ENCODE assay signal across 8 mouse cellular contexts in genomic region chr11:114851608-114852310, GRCm38 (mm10). TPM values are rescaled to one million over a fixed set of nuclear protein-coding genes. Genes with fewer than 3 reads are reported as not detected.
DNase-seq lines count a peak whose midpoint lies in the region; ATAC-seq and TF ChIP-seq lines count a peak whose summit lies in the region.

No protein-coding gene starts in this region.

- TF ChIP-seq EP300 in stomach, postnatal 0 days (optimal IDR thresholded peaks at IDR 0.05), result no peak

- DNase-seq in adrenal gland, adult 8-10 months, result peak; percentile 33
- DNase-seq in cerebellum, adult 9-11 months, result peak; percentile 95
- peak; percentile 69 for DNase-seq in gastrocnemius, adult 18-20 months (ENCODE audit: low spot score)
- DNase-seq in mesoderm, embryonic 11.5 days (ENCODE audit: low read depth, low spot score), result peak; percentile 70
- peak; percentile 87 for DNase-seq in stomach, postnatal 0 days (ENCODE audit: low spot score)
- no peak for DNase-seq in B cell, adult 2 months

- WGBS in hindbrain, embryonic 12.5 days, result under 1% methylated on average over 65 of the region's 65 CpGs
- under 1% methylated on average over 65 of the region's 65 CpGs for WGBS in limb, embryonic 12.5 days
- under 1% methylated on average over 53 of the region's 65 CpGs for WGBS in stomach, postnatal 0 days

- H3K4me1 ChIP-seq in hindbrain, embryonic 12.5 days, result peaks cover 34% of the 10 kb centered on the region
- H3K4me1 ChIP-seq in limb, embryonic 12.5 days (replicated peaks), result peaks cover 44% of the 10 kb centered on the region
- peaks cover 3% of the 10 kb centered on the region; the same call in 1 of the 2 replicates for H3K4me1 ChIP-seq in stomach, postnatal 0 days (replicated peaks; ENCODE audit: control insufficient read depth, insufficient read depth)

- peak overlapping the region; percentile 92 for H3K4me2 ChIP-seq in hindbrain, embryonic 12.5 days (replicated peaks)
- peak overlapping the region; percentile 95 for H3K4me2 ChIP-seq in limb, embryonic 12.5 days
- peak overlapping the region; percentile 99 for H3K4me2 ChIP-seq in stomach, postnatal 0 days (replicated peaks; ENCODE audit: low read depth)

- peaks cover 64% of the 10 kb centered on the region for H3K27me3 ChIP-seq in hindbrain, embryonic 12.5 days
- no peaks in the 10 kb centered on the region for H3K27me3 ChIP-seq in limb, embryonic 12.5 days
- no peaks in the 10 kb centered on the region for H3K27me3 ChIP-seq in stomach, postnatal 0 days (ENCODE audit: control insufficient read depth, insufficient read depth, low read length)

- peak; percentile 44; the same call in 1 of the 2 replicates for ATAC-seq in hindbrain, embryonic 12.5 days (ENCODE audit: low FRiP score)
- peak; percentile 53; the same call in 1 of the 2 replicates for ATAC-seq in limb, embryonic 12.5 days (ENCODE audit: insufficient number of reproducible peaks, insufficient read depth, low FRiP score, low TSS enrichment, low read depth)
- ATAC-seq in stomach, postnatal 0 days (ENCODE audit: low FRiP score, low TSS enrichment), result peak; percentile 79

- peak overlapping the region; percentile 86 for H3K27ac ChIP-seq in hindbrain, embryonic 12.5 days
- H3K27ac ChIP-seq in limb, embryonic 12.5 days, result peak overlapping the region; percentile 98
- H3K27ac ChIP-seq in stomach, postnatal 0 days (replicated peaks), result peak overlapping the region; percentile 88

- no peaks in the 10 kb centered on the region for H3K36me3 ChIP-seq in hindbrain, embryonic 12.5 days
- 0 out of 2 replicates have a peak, but pooled peaks cover 2% of the 10 kb centered on the region for H3K36me3 ChIP-seq in limb, embryonic 12.5 days
- no peaks in the 10 kb centered on the region for H3K36me3 ChIP-seq in stomach, postnatal 0 days (ENCODE audit: control insufficient read depth, insufficient read depth, low read length)

- H3K9me3 ChIP-seq in hindbrain, embryonic 12.5 days (replicated peaks), result no peaks in the 10 kb centered on the region
- H3K9me3 ChIP-seq in limb, embryonic 12.5 days, result no peaks in the 10 kb centered on the region
- no peaks in the 10 kb centered on the region for H3K9me3 ChIP-seq in stomach, postnatal 0 days (ENCODE audit: control insufficient read depth, low read length)

- H3K9ac ChIP-seq in hindbrain, embryonic 12.5 days, result peak overlapping the region; percentile 69
- H3K9ac ChIP-seq in limb, embryonic 12.5 days (replicated peaks), result peak overlapping the region; percentile 94
- peak overlapping the region; percentile 85 for H3K9ac ChIP-seq in stomach, postnatal 0 days (ENCODE audit: low read length)

- H3K4me3 ChIP-seq in hindbrain, embryonic 12.5 days, result peak overlapping the region; percentile 57
- peak overlapping the region; percentile 85 for H3K4me3 ChIP-seq in limb, embryonic 12.5 days (replicated peaks)
- H3K4me3 ChIP-seq in stomach, postnatal 0 days (ENCODE audit: low read depth, low read length), result peak overlapping the region; percentile 67

- TF ChIP-seq CTCF in stomach, postnatal 0 days (IDR thresholded peaks at IDR 0.05; ENCODE audit: low read depth), result no peak

RNA-seq across cellular contexts. Expression of gene Gprc5c, which starts 0.8 kb away (rescaled TPM):
- total RNA-seq in adrenal gland, adult 8-10 months (2022), result 1 to 10 TPM; 4.3 to 7.7 (median 4.6) TPM
- total RNA-seq in gastrocnemius, adult 18-20 months (2021), result 10 to 100 TPM; 39.7 to 43.7 TPM
- polyA plus RNA-seq in hindbrain, embryonic 12.5 days (2016; fragmentation: Nextera tagmentation; extraction: Ambion mirVana), result 29.7 and 30.0 TPM in 2 replicates
- 50.7 and 53.8 TPM in 2 replicates for polyA plus RNA-seq in limb, embryonic 12.5 days (2016; fragmentation: Nextera tagmentation; extraction: Ambion mirVana)
- polyA plus RNA-seq in stomach, postnatal 0 days (2015; fragmentation: Nextera tagmentation; extraction: Ambion mirVana), result 10.8 and 11.2 TPM in 2 replicates

RNA-seq across cellular contexts. Expression of gene Cd300a, which starts 38.1 kb away (rescaled TPM):
- 1 to 10 TPM; 1.1 to 3.9 (median 3.3) TPM for total RNA-seq in adrenal gland, adult 8-10 months (2022)
- under 1 TPM; 0.59 to 0.81 TPM for total RNA-seq in gastrocnemius, adult 18-20 months (2021)
- polyA plus RNA-seq in hindbrain, embryonic 12.5 days (2016; fragmentation: Nextera tagmentation; extraction: Ambion mirVana), result 0.79 and 1.1 TPM in 2 replicates
- 0.70 and 0.88 TPM in 2 replicates for polyA plus RNA-seq in limb, embryonic 12.5 days (2016; fragmentation: Nextera tagmentation; extraction: Ambion mirVana)
- 1.5 and 2.1 TPM in 2 replicates for polyA plus RNA-seq in stomach, postnatal 0 days (2015; fragmentation: Nextera tagmentation; extraction: Ambion mirVana)

RNA-seq across cellular contexts. Expression of gene Gpr142, which starts 53.0 kb away (rescaled TPM):
- total RNA-seq in adrenal gland, adult 8-10 months (2022), result not detected
- not detected for total RNA-seq in gastrocnemius, adult 18-20 months (2021)
- not detected in 2 replicates for polyA plus RNA-seq in hindbrain, embryonic 12.5 days (2016; fragmentation: Nextera tagmentation; extraction: Ambion mirVana)
- not detected in 2 replicates for polyA plus RNA-seq in limb, embryonic 12.5 days (2016; fragmentation: Nextera tagmentation; extraction: Ambion mirVana)
- polyA plus RNA-seq in stomach, postnatal 0 days (2015; fragmentation: Nextera tagmentation; extraction: Ambion mirVana), result 0.08 TPM in 1 of 2 replicates, not detected in the other

RNA-seq across cellular contexts. Expression of gene Btbd17, which starts 56.0 kb away (rescaled TPM):
- not detected for total RNA-seq in adrenal gland, adult 8-10 months (2022)
- total RNA-seq in gastrocnemius, adult 18-20 months (2021), result not detected
- 32.2 and 37.3 TPM in 2 replicates for polyA plus RNA-seq in hindbrain, embryonic 12.5 days (2016; fragmentation: Nextera tagmentation; extraction: Ambion mirVana)
- 1.5 TPM in 2 replicates for polyA plus RNA-seq in limb, embryonic 12.5 days (2016; fragmentation: Nextera tagmentation; extraction: Ambion mirVana)
- 0.44 and 0.74 TPM in 2 replicates for polyA plus RNA-seq in stomach, postnatal 0 days (2015; fragmentation: Nextera tagmentation; extraction: Ambion mirVana)

Comparison
In these comparisons a context has a peak if more than half of its experiments do, and no peak if none do; other contexts are left out.
1. DNase-seq: peak in adrenal gland, adult 8-10 months (single experiment), cerebellum, adult 9-11 months (single experiment), gastrocnemius, adult 18-20 months (single experiment), mesoderm, embryonic 11.5 days (single experiment) and stomach, postnatal 0 days (single experiment); none in B cell, adult 2 months (0 of 2).
2. Peak in every context shown above with its lines, with median percentiles within 50 percentile points of each other: ATAC-seq, H3K27ac ChIP-seq, H3K4me2 ChIP-seq, H3K4me3 ChIP-seq and H3K9ac ChIP-seq.